Mouse (Mus musculus) layer of hippocampus, adult 2 months (tissue): ENCODE measurements around the gene Myom3. TPM values are rescaled to one million over a fixed set of nuclear protein-coding genes. Genes with fewer than 3 reads are reported as not detected.

ENCODE experiments used
- DNase-seq, 2 experiments: peaks; one replicate each; pipeline ENCODE4 v3.0.0; 2022; ENCODE audit warnings: low spot score in 2 of 2
- H3K27ac ChIP-seq: fragments of 200-600 bp; 2 replicates; pipeline ENCODE4 v1.8.1; 2022
- H3K4me3 ChIP-seq: fragments of 200-600 bp; 2 replicates; pipeline ENCODE4 v1.8.1; 2022; ENCODE audit warnings: mild to moderate bottlenecking
- CTCF ChIP-seq: fragments of 200-600 bp; conservative IDR thresholded peaks from 2 replicates; pipeline ENCODE4 v1.8.1; 2022; ENCODE audit warnings: antibody characterized with exemption, mild to moderate bottlenecking, moderate library complexity
- total RNA-seq, 2 experiments: library from RNA; stranded (reverse); gene quantifications; 2 replicates each; pipeline ENCODE4 v1.2.3; 2021

Myom3 gene
- total RNA-seq, 2 experiments from 2014 or later = 0.56 to 0.76 TPM

DNA sequence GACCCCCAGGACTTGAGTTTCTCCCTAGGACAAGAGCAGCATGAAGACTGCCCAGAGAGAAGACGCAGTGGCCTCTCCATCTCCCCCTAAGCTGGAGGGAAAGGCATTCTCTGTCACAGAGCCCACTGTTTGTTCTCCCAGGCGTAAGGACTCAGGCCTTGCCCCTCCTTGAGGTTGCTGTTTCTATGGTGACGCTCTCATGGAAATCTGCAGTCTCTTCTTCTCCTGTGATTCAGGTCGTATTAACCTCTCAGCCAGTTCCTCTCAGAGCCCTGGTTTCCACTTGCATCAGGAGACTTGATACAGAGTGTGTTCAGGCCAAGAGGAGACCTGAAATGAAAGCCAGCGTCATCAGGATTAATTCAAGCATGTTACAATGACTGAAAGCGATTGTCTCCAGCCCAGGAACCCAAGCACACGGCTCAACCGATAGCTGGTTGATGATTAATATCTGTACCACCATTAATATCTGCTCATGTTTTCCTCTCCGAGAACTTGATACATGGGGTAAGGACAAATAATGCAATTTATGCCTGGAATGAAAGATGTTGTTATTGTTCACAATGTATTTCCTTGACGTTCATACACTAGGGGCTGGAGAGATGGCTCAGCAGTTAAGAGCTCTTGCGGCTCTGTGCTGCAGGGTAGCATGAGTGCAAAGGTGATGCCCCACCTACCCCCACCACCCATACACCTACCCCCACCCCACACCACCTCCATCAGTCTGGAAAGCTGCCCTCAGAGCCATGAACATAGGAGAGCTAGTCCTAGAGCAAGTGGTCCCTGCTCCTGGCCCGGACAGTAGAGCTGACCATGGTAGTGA is 74.0 kb downstream of the Myom3 start:
- no peak overlapping the region for H3K4me3 ChIP-seq
- no peak for DNase-seq
- TF ChIP-seq CTCF = no peak
- H3K27ac ChIP-seq = peak overlapping the region; percentile 23; the same call in 1 of the 2 replicates

DNA sequence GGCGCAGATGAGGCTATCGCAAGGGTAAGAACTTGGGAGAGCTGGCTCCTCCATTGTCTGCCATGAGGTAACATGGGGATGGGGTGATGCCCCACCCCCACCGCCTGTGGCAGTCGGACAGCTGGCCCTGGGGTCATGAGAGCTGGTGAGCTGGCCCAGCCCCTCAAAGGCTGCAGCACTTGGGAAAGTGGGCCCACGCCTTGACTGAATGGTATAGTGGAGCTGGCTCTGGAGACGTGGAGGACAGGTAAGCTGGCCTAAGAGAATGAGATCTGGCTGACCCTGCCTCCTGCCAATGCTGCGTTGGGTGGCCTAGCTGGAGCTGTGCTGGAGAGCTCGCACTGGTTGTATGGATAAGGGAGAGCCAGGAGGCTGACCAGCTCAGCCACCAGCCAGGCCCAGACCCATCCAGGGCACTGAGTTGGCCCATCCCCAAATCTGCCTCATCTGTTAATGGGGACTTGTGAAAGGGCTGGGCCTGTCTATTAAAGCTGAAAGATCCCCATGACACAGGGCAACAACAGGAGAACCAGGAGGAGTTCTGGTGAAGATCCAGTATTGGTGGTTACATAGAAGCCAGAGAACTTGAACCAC is 74.7 kb downstream of the Myom3 start:
- TF ChIP-seq CTCF = no peak
- Histone ChIP-seq H3K4me3 (no peak overlapping the region), H3K27ac (no peak overlapping the region)
- no peak for DNase-seq

DNA sequence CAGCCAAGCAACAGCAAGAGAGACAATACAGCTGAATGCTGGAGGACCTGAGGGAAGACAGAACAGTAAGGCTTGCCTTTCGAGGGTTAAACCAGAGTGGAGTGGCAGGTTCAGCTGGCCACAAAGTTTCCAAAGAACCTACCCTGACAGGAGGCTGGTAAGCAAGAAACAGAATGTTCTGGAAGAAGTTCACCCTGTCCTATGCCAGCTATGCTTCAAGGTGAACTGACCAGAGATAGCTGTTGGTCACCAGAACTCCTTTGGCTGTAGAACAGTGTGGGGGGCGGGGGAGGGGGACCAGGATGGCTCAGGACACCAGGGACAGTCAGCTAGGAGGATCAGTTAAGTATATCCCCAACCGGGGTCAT is 79.4 kb downstream of the Myom3 start:
- H3K4me3 ChIP-seq = no peak overlapping the region
- TF ChIP-seq CTCF = no peak
- no peak for DNase-seq
- no peak overlapping the region for H3K27ac ChIP-seq

DNA sequence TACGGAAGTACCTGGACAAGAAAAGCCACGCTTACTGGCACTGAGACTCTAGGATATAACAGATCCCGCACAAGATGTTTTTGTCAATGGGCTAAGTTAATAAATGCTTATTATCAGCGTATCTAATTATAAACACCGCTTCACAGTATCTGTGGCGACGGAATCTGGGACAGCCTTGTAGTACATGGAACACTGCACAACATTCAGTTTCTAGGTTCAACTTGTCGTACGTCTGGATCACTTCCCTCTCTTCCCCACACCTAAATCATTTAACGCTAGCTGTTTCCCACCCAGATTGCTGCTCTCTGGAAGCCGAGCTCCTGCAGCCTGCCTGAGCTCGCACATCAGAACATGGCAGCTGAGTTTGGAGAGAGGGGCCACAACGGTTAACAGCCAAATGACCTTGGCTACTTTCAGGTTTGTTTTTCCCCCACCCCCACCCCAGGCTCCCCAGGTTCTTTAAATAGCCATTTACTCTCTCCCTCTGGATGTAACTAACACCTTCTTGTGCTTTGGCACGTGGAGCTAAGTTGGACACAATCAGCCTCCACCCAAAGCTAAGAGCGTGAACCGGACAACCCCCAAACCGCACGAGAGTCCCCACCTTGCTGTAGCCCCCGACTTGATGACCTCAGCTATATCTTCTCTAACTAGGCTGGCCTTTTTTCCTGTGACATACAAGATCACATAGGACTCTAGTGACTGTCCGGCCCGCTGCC is 79.9 kb downstream of the Myom3 start:
- no peak for DNase-seq
- Histone ChIP-seq H3K27ac (no peak overlapping the region), H3K4me3 (no peak overlapping the region)
- TF ChIP-seq CTCF = no peak

DNA sequence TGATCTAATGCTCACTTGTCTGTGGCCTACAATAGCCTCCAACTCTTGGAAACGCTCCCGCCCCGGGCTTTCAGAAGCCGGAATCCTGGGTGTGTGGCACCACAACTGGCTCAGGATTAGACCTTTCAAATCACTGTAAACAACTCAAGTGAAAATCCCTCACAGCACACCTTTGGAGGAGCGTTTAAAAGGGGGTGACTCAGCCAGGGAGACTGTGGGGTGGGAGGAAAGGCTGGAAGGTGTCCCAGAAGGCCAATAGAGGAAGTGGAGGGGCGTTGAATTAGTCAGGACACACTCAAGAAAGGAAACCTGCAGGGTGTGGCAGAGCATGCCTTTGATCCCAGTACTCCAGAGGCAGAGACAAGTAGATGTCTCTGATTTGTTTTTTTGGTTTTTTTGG is 84.9 kb downstream of the Myom3 start:
- Histone ChIP-seq H3K4me3 (no peak overlapping the region), H3K27ac (no peak overlapping the region)
- no peak for TF ChIP-seq CTCF
- DNase-seq = no peak

DNA sequence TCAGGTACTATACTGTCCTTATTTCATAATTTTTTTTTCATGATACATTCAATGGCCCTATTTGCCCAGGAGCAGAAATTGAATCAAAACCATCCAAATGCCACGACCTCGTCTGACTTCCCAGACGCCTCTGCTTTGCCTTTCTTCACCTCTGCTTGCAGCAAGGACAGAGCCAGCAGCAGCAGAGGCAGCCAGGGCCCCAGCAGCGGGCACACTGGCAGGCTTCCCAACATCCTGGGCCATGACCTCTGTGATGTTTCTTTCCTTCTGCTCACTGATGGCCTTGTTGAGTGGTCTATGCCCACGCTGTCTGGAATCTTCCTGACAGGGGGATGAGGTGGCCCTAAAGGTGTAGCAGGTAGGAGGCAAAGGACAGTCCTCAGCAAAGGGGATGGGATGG is 88.1 kb downstream of the Myom3 start:
- DNase-seq = no peak

DNA sequence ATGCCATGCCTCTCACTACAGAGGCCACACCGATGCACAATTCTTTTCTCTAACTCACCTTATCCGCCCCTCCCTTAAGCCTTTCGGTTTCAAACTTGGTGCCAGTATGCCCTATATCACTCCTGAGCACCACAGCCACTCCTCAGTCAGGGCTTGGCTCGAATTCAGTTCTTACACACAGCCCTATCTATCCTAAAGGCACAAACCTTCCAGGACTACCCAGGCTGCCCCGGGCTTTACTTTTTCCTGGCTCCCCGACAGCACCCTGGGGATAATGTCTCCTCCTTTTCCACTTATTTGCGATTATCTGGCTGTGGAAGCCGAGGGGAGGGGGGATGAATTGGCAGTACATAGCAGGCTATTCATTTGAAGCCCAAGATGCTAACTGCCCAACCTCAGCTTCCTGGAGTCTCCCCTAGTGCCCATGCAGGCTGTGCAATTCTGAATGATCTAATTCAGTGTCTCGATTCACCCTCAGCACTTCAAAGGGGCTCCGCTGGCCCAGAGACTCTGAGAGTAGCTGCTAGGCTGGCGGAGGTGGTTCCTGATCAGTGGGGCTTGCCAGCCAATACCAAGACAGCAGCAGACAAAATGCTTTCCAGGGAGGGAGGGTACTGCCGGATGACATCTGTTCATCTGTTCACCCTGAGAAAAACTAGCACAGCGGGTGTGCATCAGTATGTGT is 91.0 kb downstream of the Myom3 start:
- Histone ChIP-seq H3K27ac (peak overlapping the region; percentile 86), H3K4me3 (peak overlapping the region; percentile 17)
- DNase-seq = peak; percentile 65 to 85
- TF ChIP-seq CTCF = no peak

More for the DNA sequence above, 88.1 kb downstream of the Myom3 start:
- no peak overlapping the region for H3K4me3 ChIP-seq
- no peak overlapping the region for H3K27ac ChIP-seq
- no peak for TF ChIP-seq CTCF

DNA sequence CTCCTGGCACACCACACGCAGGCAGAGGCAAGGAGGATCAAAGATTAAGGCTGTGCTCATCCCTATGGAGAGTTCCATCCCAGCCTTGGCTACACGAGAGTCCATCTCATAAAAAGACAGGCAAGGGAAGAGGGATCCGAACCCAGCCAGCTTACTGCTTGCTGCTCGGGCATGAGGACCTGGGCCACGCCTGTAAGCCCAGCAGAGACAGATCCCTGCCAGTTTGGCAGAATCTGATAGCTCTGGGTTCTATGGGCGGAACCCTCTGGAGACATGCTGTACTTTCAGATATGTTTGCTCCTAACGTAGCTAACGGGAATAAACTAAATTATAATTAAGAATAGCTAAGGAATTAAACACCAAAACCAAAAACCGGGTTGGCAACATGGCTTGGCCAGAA is 92.4 kb downstream of the Myom3 start:
- Histone ChIP-seq H3K4me3 (no peak overlapping the region), H3K27ac (peak overlapping the region; percentile 78)
- TF ChIP-seq CTCF = no peak
- DNase-seq = no peak

DNA sequence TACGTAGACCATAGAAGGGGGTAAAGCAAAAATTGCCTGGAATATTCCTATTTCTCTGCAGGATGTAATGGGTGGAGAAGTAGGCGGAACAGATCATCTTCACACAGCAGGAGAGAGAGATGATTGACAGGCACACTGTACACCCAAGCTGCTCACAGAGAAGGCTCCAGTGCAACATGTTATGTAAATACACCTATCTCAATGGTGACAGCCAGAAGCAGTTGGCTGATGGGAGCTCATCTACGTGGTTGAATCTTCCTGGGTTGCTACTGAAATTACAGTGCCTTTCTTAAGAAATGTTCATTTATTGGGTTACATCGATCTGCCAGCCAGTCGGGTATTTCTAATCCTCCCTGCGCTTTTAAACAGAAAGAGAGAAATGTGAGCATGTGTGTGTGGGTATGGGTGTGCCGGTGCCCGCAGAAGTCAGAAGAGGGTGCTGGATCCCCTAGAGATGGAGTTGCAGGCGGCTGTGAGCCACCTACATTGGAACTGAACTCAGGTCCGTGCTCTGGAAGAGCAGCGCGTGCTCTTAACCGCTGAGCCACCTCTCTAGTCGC is 94.6 kb downstream of the Myom3 start:
- TF ChIP-seq CTCF = peak; percentile 40
- no peak overlapping the region for H3K4me3 ChIP-seq
- peak overlapping the region; percentile 94 for H3K27ac ChIP-seq
- peak in 1 of 2 experiments; percentile 80 for DNase-seq

DNA sequence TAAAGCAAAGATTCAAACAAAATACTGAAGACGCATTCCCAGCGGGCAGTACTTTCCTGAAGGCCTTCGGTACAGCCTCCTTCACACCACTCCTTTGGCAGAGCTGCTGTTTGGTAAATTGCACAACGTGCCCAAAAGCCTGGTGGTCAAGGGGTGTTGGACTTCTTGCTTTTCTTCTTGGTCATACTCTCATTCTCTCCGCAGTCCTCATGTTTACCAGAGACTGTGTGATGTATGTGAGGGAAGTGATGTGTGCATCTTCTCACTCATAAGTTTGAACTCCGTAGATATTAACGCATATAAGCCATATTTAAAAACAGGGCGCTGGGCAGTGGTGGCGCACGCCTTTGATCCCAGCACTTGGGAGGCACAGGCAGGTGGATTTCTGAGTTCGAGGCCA is 95.1 kb downstream of the Myom3 start:
- Histone ChIP-seq H3K4me3 (no peak overlapping the region), H3K27ac (peak overlapping the region; percentile 94)
- no peak for DNase-seq
- no peak for TF ChIP-seq CTCF

DNA sequence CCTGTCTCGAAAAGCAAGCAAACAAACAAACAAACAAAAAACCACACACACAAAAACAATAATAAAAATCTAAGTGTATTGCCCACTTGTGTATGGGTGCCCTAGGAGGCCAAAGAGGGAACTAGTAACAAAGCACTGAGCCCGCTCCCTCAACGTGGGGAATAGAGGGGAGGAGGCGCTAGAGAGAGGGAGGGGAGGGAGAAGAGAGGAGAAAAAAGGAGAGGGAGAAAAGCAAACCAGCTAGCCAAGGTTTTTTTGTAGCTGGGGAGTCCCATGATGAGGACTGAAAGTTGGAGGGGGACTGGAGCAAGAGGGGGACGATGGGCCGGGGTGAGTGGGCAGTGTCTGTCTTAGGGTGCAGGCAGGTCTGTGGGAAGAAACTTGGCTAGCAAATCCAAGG is 95.6 kb downstream of the Myom3 start:
- H3K27ac ChIP-seq = peak overlapping the region; percentile 94
- TF ChIP-seq CTCF = no peak
- no peak for DNase-seq
- peak overlapping the region; percentile 86 for H3K4me3 ChIP-seq

DNA sequence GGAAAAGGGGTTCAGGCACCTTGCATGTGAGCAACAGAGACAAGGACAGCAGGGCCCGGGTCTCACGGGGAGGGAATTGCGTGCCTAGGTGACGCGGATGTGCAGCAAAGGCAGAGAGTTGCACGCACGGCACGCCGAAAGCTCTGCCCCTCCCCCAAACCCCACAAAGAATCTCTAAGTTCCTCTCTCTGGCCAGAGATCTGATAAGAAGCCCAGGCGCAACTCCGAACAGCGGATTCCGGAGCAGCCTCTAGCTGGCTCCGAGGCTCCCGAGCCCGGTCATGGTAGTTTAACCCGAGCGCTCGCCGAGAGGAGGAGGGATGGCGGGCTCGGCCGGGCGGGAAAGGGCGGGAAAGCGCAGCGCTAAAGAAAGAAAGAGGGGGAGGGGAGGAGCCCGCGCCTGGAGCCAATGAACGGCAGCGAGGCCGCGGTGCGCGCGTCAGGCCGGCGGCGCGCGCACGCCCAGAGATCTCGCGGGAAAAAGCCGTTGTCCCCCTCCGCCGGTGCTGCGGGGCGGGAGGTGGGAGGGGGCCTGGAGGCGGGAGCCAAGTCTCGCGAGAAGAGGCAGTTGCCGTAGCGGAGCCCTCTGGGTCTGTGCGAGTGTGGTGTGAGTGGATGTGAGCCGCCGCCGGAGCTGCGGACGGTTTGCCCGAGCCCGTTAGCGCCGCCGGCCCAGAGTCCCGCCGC is 96.2 kb downstream of the Myom3 start, which contains the start of gene Srsf10:
TSS of gene Srsf10 (plus strand) at position 212 of the 687 bp plus-strand sequence.
- TF ChIP-seq CTCF = no peak
- H3K4me3 ChIP-seq = peak within 1 kb of the TSS; percentile 86
- peak within 1 kb of the TSS; percentile 94 for H3K27ac ChIP-seq
- peak; percentile 94 for DNase-seq
